Mouse (Mus musculus) liver, adult 2 months (tissue): Measurements from ENCODE around the gene Plxnd1. TPM values are rescaled to one million over a fixed set of nuclear protein-coding genes. Genes with fewer than 3 reads are reported as not detected.

Experiments used
- DNase-seq: peaks from one replicate; pipeline ENCODE4 v3.0.0-alpha.2; 2011; ENCODE audit warnings: low read depth, low spot score; ENCODE audit errors: extremely low read depth
- H3K27ac ChIP-seq: fragments of 200-500 bp; replicated peaks from 2 replicates; pipeline ENCODE4 v1.5.1; 2012; ENCODE audit warnings: low read depth, mild to moderate bottlenecking, control low read depth, inconsistent platforms, low read length; ENCODE audit not compliant: insufficient read depth
- H3K27me3 ChIP-seq: fragments of 200-500 bp; 2 replicates; pipeline ENCODE4 v1.6.1; 2012; ENCODE audit warnings: mild to moderate bottlenecking, moderate library complexity, low read length, inconsistent platforms; ENCODE audit not compliant: control insufficient read depth, insufficient read depth
- H3K36me3 ChIP-seq: fragments of 200-500 bp; 2 replicates; pipeline ENCODE4 v1.6.1; 2012; ENCODE audit warnings: low read length, inconsistent platforms; ENCODE audit not compliant: control insufficient read depth, insufficient read depth
- H3K4me1 ChIP-seq: fragments of 200-500 bp; 2 replicates; pipeline ENCODE4 v1.6.1; 2011; ENCODE audit warnings: low read length; ENCODE audit not compliant: control insufficient read depth, insufficient read depth
- H3K4me3 ChIP-seq: fragments of 200-500 bp; 2 replicates; pipeline ENCODE4 v1.5.1; 2011; ENCODE audit warnings: low read depth, mild to moderate bottlenecking, control low read depth, low read length, moderate library complexity; ENCODE audit not compliant: insufficient read depth
- H3K79me2 ChIP-seq: fragments of 200-500 bp; 2 replicates; pipeline ENCODE4 v1.6.1; 2012; ENCODE audit warnings: inconsistent platforms, mild to moderate bottlenecking, low read length, moderate library complexity; ENCODE audit not compliant: control insufficient read depth, insufficient read depth
- H3K9ac ChIP-seq: fragments of 200-500 bp; 2 replicates; pipeline ENCODE4 v1.6.1; 2012; ENCODE audit warnings: low read depth, mild to moderate bottlenecking, control low read depth, inconsistent platforms, low read length
- CTCF ChIP-seq: fragments of 200-500 bp; IDR thresholded peaks from 2 replicates; pipeline ENCODE4 v1.5.1; 2011; ENCODE audit warnings: low read depth, low read length, control low read depth
- POLR2A ChIP-seq: fragments of 200-500 bp; IDR thresholded peaks from 2 replicates; pipeline ENCODE4 v1.6.1; 2011; ENCODE audit warnings: low read length, control low read depth; ENCODE audit not compliant: insufficient read depth; ENCODE audit errors: extremely low read depth
- WGBS: fragments of 180-500 bp; shearing (Covaris S2); methylation state at CpG from one replicate; pipeline ENCODE4 v1.1.7; 2018; 5-methylcytosine and 5-hydroxymethylcytosine counted together
- polyA plus RNA-seq: library from polyadenylated mRNA; depleted of rRNA; stranded (reverse); fragments of >200 nt; gene quantifications from 2 replicates; pipeline ENCODE4 v1.2.3, GENCODE M21; 2012
- total RNA-seq: library from RNA; depleted of rRNA; stranded (reverse); fragments of >200 nt; gene quantifications from 2 replicates; pipeline ENCODE4 v1.2.3, GENCODE M21; 2014

Plxnd1 gene
- total and polyA plus RNA-seq, 2 experiments: 12.4 to 18.4 TPM

DNA sequence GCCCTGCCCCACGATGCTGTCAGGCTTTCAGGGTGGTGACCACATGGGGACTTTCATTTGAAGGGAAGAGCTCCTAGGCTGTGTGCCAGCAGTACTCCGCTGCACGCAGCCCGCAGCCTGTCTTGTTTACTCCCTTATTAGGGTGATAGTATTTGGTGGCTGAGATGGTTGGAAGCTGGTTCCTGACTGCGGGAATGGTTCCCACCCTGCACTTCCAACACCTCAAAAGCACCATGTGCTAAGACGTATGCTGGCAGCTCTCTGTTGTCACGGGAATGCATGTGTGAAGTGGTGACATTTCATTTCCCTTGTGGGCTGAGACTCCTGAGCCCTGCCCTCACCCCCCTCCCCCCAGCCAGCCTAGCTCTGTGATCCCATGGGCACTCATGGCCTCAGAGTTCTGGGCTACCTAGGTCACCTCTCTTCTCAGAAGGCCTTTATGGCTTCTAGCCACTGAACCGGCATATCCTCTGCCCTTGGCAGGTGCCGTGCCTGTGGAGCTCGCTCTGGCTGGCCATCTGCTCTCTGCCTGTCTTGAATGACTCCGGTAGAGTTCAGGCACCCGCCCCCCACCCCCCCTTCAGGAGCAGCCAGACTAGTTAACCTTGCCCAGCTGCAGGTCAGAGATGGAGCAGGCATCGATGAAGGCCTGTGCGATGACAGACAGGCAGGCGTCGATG, 37.7 kb downstream of the Plxnd1 start:
- Histone ChIP-seq H3K36me3 (no peaks in the 10 kb centered on the region), H3K27ac (no peak overlapping the region), H3K27me3 (no peaks in the 10 kb centered on the region), H3K9ac (no peak overlapping the region), H3K4me1 (no peaks in the 10 kb centered on the region), H3K4me3 (no peak overlapping the region), H3K79me2 (no peaks in the 10 kb centered on the region)
- no peak for TF ChIP-seq CTCF
- no peak for TF ChIP-seq POLR2A
- WGBS: 40% methylated on average over 16 of the region's 16 CpGs
- DNase-seq: peak; percentile 36

GRCm38 (mm10) chr6:115956418-115956921, 38.3 kb downstream of the Plxnd1 start:
- TF ChIP-seq POLR2A: no peak
- no peak for TF ChIP-seq CTCF
- 85% methylated on average over 13 of the region's 13 CpGs for WGBS
- Histone ChIP-seq H3K4me3 (no peak overlapping the region), H3K4me1 (no peaks in the 10 kb centered on the region), H3K79me2 (no peaks in the 10 kb centered on the region), H3K9ac (no peak overlapping the region), H3K36me3 (no peaks in the 10 kb centered on the region), H3K27me3 (no peaks in the 10 kb centered on the region), H3K27ac (no peak overlapping the region)
- DNase-seq: no peak

DNA sequence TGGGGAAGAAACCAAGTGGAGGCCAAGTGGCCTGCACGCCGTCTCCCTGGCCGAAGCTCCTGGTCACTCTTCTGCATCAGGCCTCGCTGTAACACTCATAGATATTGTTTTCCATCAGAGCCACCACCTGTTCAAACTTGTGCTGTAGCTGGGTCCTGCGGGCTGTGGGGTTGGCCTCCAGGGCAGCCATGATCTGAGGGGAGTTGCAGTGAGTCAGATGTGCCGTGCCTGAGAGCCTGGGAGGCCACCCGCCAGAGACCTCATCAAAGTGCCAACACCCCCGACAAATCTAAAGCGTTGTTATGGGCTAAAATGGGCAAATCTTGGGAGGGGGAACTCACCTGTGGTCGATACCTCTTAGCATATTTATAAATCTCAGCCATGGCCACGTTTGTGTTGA, 39.1 kb downstream of the Plxnd1 start:
- TF ChIP-seq CTCF (no peak), POLR2A (no peak)
- Histone ChIP-seq H3K4me3 (no peak overlapping the region), H3K9ac (no peak overlapping the region), H3K27ac (no peak overlapping the region), H3K27me3 (no peaks in the 10 kb centered on the region), H3K4me1 (no peaks in the 10 kb centered on the region), H3K36me3 (no peaks in the 10 kb centered on the region), H3K79me2 (no peaks in the 10 kb centered on the region)
- 92% methylated on average over 11 of the region's 11 CpGs for WGBS
- DNase-seq: no peak

- no peak overlapping the region for H3K27ac ChIP-seq
- H3K79me2 ChIP-seq: no peaks in the 10 kb centered on the region
- TF ChIP-seq POLR2A (no peak), CTCF (no peak)
- 90% methylated on average over 4 of the region's 4 CpGs for WGBS
- H3K4me1 ChIP-seq: no peaks in the 10 kb centered on the region
- no peak overlapping the region for H3K4me3 ChIP-seq
- H3K36me3 ChIP-seq: no peaks in the 10 kb centered on the region
- no peak for DNase-seq
- H3K9ac ChIP-seq: no peak overlapping the region
- H3K27me3 ChIP-seq: no peaks in the 10 kb centered on the region
Measured at GRCm38 (mm10) chr6:115955169-115955568, 39.6 kb downstream of the Plxnd1 start.

GRCm38 (mm10) chr6:115954506-115955074, 40.2 kb downstream of the Plxnd1 start:
- Histone ChIP-seq H3K4me1 (no peaks in the 10 kb centered on the region), H3K27ac (no peak overlapping the region), H3K36me3 (no peaks in the 10 kb centered on the region), H3K9ac (no peak overlapping the region), H3K27me3 (no peaks in the 10 kb centered on the region), H3K79me2 (no peaks in the 10 kb centered on the region), H3K4me3 (no peak overlapping the region)
- 82% methylated on average over 9 of the region's 9 CpGs for WGBS
- no peak for TF ChIP-seq CTCF
- no peak for TF ChIP-seq POLR2A
- DNase-seq: no peak

DNA sequence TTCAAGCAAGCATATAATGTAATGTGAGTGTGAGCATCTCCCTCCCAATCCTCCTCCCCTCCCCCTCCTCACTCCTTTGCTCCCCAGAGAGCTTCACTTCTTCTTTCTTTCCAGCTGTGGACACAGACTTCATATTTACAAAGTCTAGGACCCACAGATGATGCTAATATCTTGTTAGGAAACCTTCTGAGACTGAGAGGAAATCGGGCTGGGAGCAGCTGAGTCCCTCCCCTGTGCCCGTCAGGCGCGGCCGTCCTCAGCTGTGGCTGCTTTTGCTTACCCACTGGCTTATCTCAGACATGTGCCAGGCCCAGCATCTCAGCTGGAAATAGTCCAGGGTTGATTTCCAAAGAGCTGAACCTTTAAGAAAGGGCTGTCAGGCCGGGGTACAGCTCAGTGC, 48.4 kb downstream of the Plxnd1 start:
- no peak overlapping the region for H3K9ac ChIP-seq
- TF ChIP-seq CTCF (no peak), POLR2A (no peak)
- no peaks in the 10 kb centered on the region for H3K36me3 ChIP-seq
- H3K4me1 ChIP-seq: no peaks in the 10 kb centered on the region
- no peaks in the 10 kb centered on the region for H3K27me3 ChIP-seq
- H3K79me2 ChIP-seq: no peaks in the 10 kb centered on the region
- 70% methylated on average over 6 of the region's 6 CpGs for WGBS
- H3K4me3 ChIP-seq: no peak overlapping the region
- no peak overlapping the region for H3K27ac ChIP-seq
- no peak for DNase-seq
